Mouse (Mus musculus): Measurements from ENCODE around the gene Slc9a9.

Gene Slc9a9

GRCm38 (mm10) chr9:94837384-94837783, 167.7 kb downstream of the Slc9a9 start:
- no peak for DNase-seq (ENCODE audit: low read depth, low spot score)

GRCm38 (mm10) chr9:94838479-94839031, 168.8 kb downstream of the Slc9a9 start:
- DNase-seq (ENCODE audit: low read depth, low spot score): peak; percentile 10

GRCm38 (mm10) chr9:94839204-94839603, 169.5 kb downstream of the Slc9a9 start:
- no peak for DNase-seq (ENCODE audit: low read depth, low spot score)

GRCm38 (mm10) chr9:94840398-94840797, 170.7 kb downstream of the Slc9a9 start:
- DNase-seq (ENCODE audit: low read depth, low spot score): no peak

- no peak for DNase-seq (ENCODE audit: low read depth, low spot score)
Observed at GRCm38 (mm10) chr9:94840972-94841371, 171.3 kb downstream of the Slc9a9 start.

GRCm38 (mm10) chr9:94844176-94844575, 174.5 kb downstream of the Slc9a9 start:
- DNase-seq (ENCODE audit: low read depth, low spot score): no peak

- no peak for DNase-seq (ENCODE audit: low read depth, low spot score)
Observed at GRCm38 (mm10) chr9:94847624-94848023, 177.9 kb downstream of the Slc9a9 start.

GRCm38 (mm10) chr9:94851550-94851949, 181.8 kb downstream of the Slc9a9 start:
- DNase-seq (ENCODE audit: low read depth, low spot score): no peak

GRCm38 (mm10) chr9:94856093-94856492, 186.4 kb downstream of the Slc9a9 start:
- no peak for DNase-seq (ENCODE audit: low read depth, low spot score)

GRCm38 (mm10) chr9:94868557-94868956, 198.8 kb downstream of the Slc9a9 start:
- DNase-seq (ENCODE audit: low read depth, low spot score): no peak

GRCm38 (mm10) chr9:94869023-94869799, 199.5 kb downstream of the Slc9a9 start:
- peak; percentile 5 for DNase-seq (ENCODE audit: low read depth, low spot score)

GRCm38 (mm10) chr9:94882517-94882916, 212.8 kb downstream of the Slc9a9 start:
- no peak for DNase-seq (ENCODE audit: low read depth, low spot score)

- DNase-seq (ENCODE audit: low read depth, low spot score): no peak
Observed at GRCm38 (mm10) chr9:94883435-94883834, 213.7 kb downstream of the Slc9a9 start.

GRCm38 (mm10) chr9:94885151-94885550, 215.4 kb downstream of the Slc9a9 start:
- no peak for DNase-seq (ENCODE audit: low read depth, low spot score)

- no peak for DNase-seq (ENCODE audit: low read depth, low spot score)
Observed at GRCm38 (mm10) chr9:94889647-94890046, 219.9 kb downstream of the Slc9a9 start.

- DNase-seq (ENCODE audit: low read depth, low spot score): no peak
Observed at GRCm38 (mm10) chr9:94895882-94896281, 226.2 kb downstream of the Slc9a9 start.

- DNase-seq (ENCODE audit: low read depth, low spot score): no peak
Observed at GRCm38 (mm10) chr9:94904180-94904579, 234.5 kb downstream of the Slc9a9 start.

- no peak for DNase-seq (ENCODE audit: low read depth, low spot score)
Observed at GRCm38 (mm10) chr9:94907020-94907610, 237.4 kb downstream of the Slc9a9 start.

- DNase-seq (ENCODE audit: low read depth, low spot score): no peak
Observed at GRCm38 (mm10) chr9:94912071-94912470, 242.4 kb downstream of the Slc9a9 start.

- DNase-seq (ENCODE audit: low read depth, low spot score): no peak
Observed at GRCm38 (mm10) chr9:94922062-94922461, 252.4 kb downstream of the Slc9a9 start.

- DNase-seq (ENCODE audit: low read depth, low spot score): no peak
Observed at GRCm38 (mm10) chr9:94925845-94926244, 256.1 kb downstream of the Slc9a9 start.

- DNase-seq (ENCODE audit: low read depth, low spot score): peak; percentile 26
Observed at GRCm38 (mm10) chr9:94927101-94927500, 257.4 kb downstream of the Slc9a9 start.

- no peak for DNase-seq (ENCODE audit: low read depth, low spot score)
Observed at GRCm38 (mm10) chr9:94945569-94946135, 275.9 kb downstream of the Slc9a9 start.
